Mouse (Mus musculus) kidney, postnatal 4 days (tissue): ENCODE data around the gene Cxcl12.

Source experiments
- DNase-seq, 2 experiments: peaks; one replicate each; pipeline ENCODE4 v3.0.0; 2021; ENCODE audit warnings: mixed read lengths in 2 of 2

The Cxcl12 gene

GRCm38 (mm10) chr6:117220831-117221345 is 52.6 kb downstream of the Cxcl12 start:
- no peak for DNase-seq
